Mouse (Mus musculus) midbrain, embryonic 16.5 days (tissue): ENCODE data around the gene Gng8. TPM values are rescaled to one million over a fixed set of nuclear protein-coding genes. Genes with fewer than 3 reads are reported as not detected.
A peak's percentile ranks its signal among the peaks of the same experiment; 100 is the strongest.

ENCODE experiments used
- ATAC-seq: fragments of 200-750 bp; cut with Nextera tagmentation; 2 replicates; pipeline ENCODE4 v1.8.0; 2017; ENCODE audit warnings: moderate TSS enrichment
- H3K27ac ChIP-seq: fragments of 300-500 bp; sonication (generic); 2 replicates; pipeline ENCODE4 v1.5.1; 2014; ENCODE audit warnings: mild to moderate bottlenecking, low read length, mixed read lengths
- H3K27me3 ChIP-seq: fragments of 300-500 bp; sonication (generic); 2 replicates; pipeline ENCODE4 v1.6.1; 2014; ENCODE audit warnings: low read depth, low read length, mixed read lengths; ENCODE audit not compliant: control insufficient read depth, insufficient read depth
- H3K36me3 ChIP-seq: fragments of 300-500 bp; sonication (generic); 2 replicates; pipeline ENCODE4 v1.6.1; 2014; ENCODE audit warnings: mild to moderate bottlenecking, low read length, moderate library complexity, mixed read lengths; ENCODE audit not compliant: control insufficient read depth, insufficient read depth
- H3K4me1 ChIP-seq: fragments of 300-500 bp; sonication (generic); 2 replicates; pipeline ENCODE4 v1.6.1; 2014; ENCODE audit warnings: mild to moderate bottlenecking, low read length, mixed read lengths; ENCODE audit not compliant: control insufficient read depth, insufficient read depth
- H3K4me2 ChIP-seq: fragments of 300-500 bp; sonication (generic); 2 replicates; pipeline ENCODE4 v1.6.1; 2014; ENCODE audit warnings: mild to moderate bottlenecking, low read length, mixed read lengths
- H3K4me3 ChIP-seq: fragments of 300-500 bp; sonication (generic); 2 replicates; pipeline ENCODE4 v1.5.1; 2014; ENCODE audit warnings: low read depth, mild to moderate bottlenecking, low read length, moderate library complexity, mixed read lengths
- H3K9ac ChIP-seq: fragments of 300-500 bp; sonication (generic); 2 replicates; pipeline ENCODE4 v1.6.1; 2014; ENCODE audit warnings: low read depth, low read length, mixed read lengths
- H3K9me3 ChIP-seq: fragments of 300-500 bp; sonication (generic); replicated peaks from 2 replicates; pipeline ENCODE4 v1.6.1; 2014; ENCODE audit warnings: mild to moderate bottlenecking, low read length, mixed read lengths; ENCODE audit not compliant: control insufficient read depth, poor library complexity, severe bottlenecking
- WGBS: fragments of 180-500 bp; shearing (Covaris S2); extraction: QIAGEN DNeasy Blood & Tissue Kit; methylation state at CpG from one replicate; pipeline ENCODE4 v1.1.7; 2014; 5-methylcytosine and 5-hydroxymethylcytosine counted together
- polyA plus RNA-seq: library from polyadenylated mRNA; unstranded; fragments of >200 nt; fragmentation: Nextera tagmentation; extraction: Ambion mirVana; gene quantifications from 2 replicates; pipeline ENCODE4 v1.2.1, GENCODE M21; 2015

Gene Gng8
- polyA plus RNA-seq, 1 experiment from 2014 or later = 14.0 TPM

DNA sequence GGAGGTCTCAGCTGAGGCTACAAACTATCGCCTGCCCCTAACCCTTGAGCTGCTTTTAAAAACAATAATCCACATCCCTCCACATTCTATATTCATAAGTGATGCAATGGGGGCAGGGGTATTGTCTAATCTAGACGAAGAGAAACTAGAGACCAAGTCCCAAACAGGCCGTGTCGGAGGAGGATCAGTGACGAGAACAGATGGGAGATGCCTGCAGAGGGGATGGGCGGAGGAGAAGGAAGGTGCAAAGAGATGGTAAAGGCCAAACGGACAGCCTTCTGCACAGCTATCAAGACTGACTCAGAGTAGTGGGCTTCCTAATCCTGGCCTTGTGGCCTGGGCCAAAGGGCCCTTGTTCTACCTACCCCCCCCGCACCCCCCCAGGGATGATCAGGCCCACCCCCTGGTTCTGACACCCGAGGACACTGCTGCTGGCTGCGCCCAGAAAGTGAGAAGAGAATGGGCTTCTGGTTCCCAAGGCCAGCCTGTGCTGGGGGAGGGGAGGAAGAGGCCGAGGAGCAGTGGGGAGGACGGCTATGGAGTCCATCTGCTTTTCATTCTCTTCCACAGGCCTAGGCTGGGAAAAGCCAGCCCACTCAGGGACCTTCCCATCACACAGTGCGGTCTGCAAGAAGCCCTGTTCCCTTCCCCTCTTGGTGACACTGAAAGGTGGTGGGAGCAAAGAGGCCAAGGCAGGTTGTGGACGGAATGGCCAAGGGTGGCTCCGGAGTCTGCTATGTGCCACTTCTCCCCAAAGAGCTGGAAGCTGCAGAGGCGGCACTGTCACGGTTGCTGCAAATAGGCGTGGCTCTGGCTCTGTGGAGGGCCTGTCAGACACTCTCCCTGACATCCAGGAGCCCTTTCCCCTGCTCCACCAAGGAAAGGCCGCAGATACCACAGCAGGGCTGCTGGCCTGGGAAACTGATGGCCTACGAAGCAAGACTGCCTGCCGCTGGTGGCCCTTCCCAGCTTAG, 29.5 kb downstream of the Gng8 start:
- H3K9ac ChIP-seq = peak overlapping the region; percentile 90
- H3K4me2 ChIP-seq = peak overlapping the region; percentile 79
- no peaks in the 10 kb centered on the region for H3K9me3 ChIP-seq
- 28% methylated on average over 20 of the region's 21 CpGs for WGBS
- peaks cover 30% of the 10 kb centered on the region; the same call in 1 of the 2 replicates for H3K36me3 ChIP-seq
- peaks cover 32% of the 10 kb centered on the region for H3K4me1 ChIP-seq
- peak overlapping the region; percentile 96 for H3K27ac ChIP-seq
- no peaks in the 10 kb centered on the region for H3K27me3 ChIP-seq
- no peak for ATAC-seq
- H3K4me3 ChIP-seq = peak overlapping the region; percentile 74

DNA sequence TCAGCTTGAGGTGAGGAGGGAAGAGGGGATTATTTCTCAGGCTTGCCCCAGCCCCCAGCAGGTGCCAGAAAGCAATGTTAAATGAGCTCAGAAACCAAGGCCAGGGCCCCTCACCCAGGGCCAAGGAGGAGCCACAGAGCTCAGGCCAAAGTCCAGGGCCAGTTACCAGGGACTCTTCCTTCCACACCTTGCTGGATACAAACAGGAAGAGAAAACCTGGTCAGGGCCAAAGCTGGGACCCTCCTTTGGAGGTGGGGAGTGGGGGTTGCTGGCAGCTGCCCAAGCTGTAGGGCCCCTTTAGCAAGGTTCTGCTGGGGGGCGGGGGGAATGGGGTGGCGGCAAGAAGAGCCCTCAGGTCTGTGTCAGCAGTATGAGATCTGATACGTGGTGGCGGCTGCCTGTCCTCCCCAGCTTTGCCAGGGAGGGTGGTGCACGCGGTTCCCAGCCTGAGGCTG, 30.3 kb downstream of the Gng8 start:
- Histone ChIP-seq H3K4me1 (peaks cover 32% of the 10 kb centered on the region), H3K4me2 (peak overlapping the region; percentile 79), H3K9ac (peak overlapping the region; percentile 90), H3K36me3 (peaks cover 23% of the 10 kb centered on the region; the same call in 1 of the 2 replicates), H3K27ac (peak overlapping the region; percentile 96), H3K9me3 (no peaks in the 10 kb centered on the region), H3K4me3 (peak overlapping the region; percentile 74), H3K27me3 (no peaks in the 10 kb centered on the region)
- no peak for ATAC-seq
- WGBS = 24% methylated on average over 6 of the region's 6 CpGs

DNA sequence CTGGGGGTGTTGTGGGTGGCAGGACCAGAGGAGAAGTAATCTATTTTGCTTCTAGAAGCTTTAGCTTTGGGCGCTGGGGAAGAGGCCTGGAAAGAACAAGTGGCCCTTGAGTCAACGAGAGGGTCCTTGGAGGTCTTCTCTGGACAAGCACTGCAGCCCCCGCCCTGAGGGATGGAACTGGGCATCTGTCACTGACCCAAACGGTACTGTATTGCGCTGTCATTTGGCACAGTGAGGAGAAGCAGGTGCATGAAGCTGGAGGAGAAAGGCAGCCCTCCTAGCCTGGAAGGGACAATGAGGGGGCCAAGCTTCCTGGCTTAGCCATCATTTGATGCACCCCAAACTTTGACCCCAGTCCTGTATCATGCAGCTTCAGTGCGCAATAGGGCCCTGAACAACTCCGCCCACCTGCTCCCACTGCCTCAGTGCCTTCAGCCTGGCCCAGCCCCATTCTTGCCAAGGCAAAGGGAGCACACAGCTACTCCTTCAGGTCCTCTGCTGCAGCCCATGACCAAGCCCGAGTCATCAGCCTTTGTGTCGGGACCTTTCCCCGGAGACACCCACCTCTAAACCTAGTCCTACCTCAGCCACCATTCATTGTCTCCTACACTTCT, 30.9 kb downstream of the Gng8 start:
- no peak for ATAC-seq
- WGBS = 33% methylated on average over 10 of the region's 10 CpGs
- Histone ChIP-seq H3K4me3 (peak overlapping the region; percentile 74), H3K27ac (peak overlapping the region; percentile 96), H3K4me2 (peak overlapping the region; percentile 79), H3K4me1 (peaks cover 32% of the 10 kb centered on the region), H3K9ac (peak overlapping the region; percentile 90), H3K27me3 (no peaks in the 10 kb centered on the region), H3K9me3 (no peaks in the 10 kb centered on the region), H3K36me3 (peaks cover 19% of the 10 kb centered on the region; the same call in 1 of the 2 replicates)

DNA sequence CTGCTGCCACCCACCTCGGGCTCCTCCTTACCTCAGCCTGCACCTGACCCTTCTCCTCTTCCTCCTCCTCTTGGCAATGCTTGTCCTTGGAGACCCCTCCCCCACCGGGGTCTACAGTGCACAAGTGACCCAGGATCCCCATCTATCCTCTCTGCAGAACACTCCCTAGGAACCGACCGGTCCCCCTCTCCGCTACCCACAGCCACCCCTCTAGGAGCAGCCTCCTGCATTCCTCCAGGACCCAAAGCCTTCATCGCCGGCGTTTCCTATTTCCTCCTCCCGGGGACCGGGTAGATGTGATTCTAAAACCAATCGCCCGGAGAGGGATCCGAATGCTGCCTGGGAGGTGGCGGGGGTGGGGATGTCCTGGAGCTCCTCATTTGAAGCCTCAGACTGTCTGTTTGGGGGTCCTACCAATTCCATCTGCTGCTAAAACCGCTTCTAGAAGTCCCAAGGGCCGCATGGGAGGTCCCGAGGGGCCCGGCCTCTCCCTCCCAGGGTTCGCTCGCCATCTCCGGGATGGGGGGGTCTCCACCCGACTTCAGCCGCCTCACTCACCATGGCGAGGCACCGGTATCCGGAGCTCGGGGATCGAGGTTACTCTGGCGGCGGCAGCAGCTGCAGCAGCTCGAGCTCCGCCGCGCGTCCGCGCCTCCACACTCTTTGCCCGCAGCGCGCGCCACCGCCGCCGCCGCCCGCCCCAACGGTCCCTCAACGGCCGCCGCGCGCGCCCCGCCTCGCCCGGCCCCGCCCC, 31.9 kb downstream of the Gng8 start:
- no peaks in the 10 kb centered on the region for H3K27me3 ChIP-seq
- peaks cover 10% of the 10 kb centered on the region; the same call in 1 of the 2 replicates for H3K36me3 ChIP-seq
- peaks cover 32% of the 10 kb centered on the region for H3K4me1 ChIP-seq
- ATAC-seq = peak; percentile 8
- H3K27ac ChIP-seq = peak overlapping the region; percentile 96
- WGBS = 0% methylated on average over 55 of the region's 57 CpGs
- peak overlapping the region; percentile 79 for H3K4me2 ChIP-seq
- peak overlapping the region; percentile 74 for H3K4me3 ChIP-seq
- no peaks in the 10 kb centered on the region for H3K9me3 ChIP-seq
- peak overlapping the region; percentile 90 for H3K9ac ChIP-seq

DNA sequence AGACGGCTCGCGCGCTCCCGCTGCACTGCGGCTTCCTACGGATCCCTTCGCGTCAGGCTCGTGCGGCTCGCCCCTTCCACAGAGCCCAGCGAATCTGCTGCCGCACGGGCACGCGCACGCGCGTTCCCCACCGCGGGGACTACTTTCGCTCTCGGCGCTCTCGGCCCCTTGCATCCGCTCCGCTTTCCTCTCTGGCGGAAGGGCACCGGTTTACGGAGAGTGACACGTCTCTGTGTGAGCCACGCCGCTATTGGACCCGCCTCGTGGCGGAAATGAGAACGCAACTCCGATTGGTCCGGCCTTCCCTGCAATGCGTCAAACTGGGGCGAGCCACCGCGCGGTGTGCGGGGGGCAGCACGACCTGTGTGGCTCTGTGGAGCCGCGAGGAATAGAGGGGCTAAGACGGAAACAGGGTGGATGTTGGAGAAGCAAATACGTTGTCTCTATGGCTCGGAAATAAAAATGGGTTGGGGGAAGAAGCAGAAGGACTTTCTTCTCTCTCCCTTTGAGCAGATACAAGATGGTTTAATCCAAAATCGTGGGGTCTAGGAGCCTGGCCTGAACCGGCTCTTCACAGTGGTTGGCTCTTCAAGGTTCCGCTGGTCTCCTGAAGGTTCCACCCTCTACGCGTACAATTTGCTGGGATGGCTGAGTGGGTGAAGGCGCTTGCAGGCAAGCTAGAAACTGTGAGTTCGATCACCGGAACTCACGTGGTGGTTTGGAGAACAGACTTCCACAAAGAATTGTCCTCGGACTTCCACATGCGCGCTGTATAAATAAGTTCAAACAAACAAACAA, 32.6 kb downstream of the Gng8 start, which contains the start of gene Calm3:
Calm3 (minus strand) TSS at position 78 of the 798 bp plus-strand sequence.
- Histone ChIP-seq H3K36me3 (peaks cover 3% of the 10 kb centered on the region; the same call in 1 of the 2 replicates), H3K9me3 (no peaks in the 10 kb centered on the region), H3K4me3 (peak within 1 kb of the TSS; percentile 74), H3K27me3 (no peaks in the 10 kb centered on the region), H3K27ac (peak within 1 kb of the TSS; percentile 96), H3K4me2 (peak within 1 kb of the TSS; percentile 79), H3K4me1 (peaks cover 30% of the 10 kb centered on the region), H3K9ac (peak within 1 kb of the TSS; percentile 90)
- peak; percentile 91 for ATAC-seq
- WGBS = 1% methylated on average over 61 of the region's 64 CpGs

DNA sequence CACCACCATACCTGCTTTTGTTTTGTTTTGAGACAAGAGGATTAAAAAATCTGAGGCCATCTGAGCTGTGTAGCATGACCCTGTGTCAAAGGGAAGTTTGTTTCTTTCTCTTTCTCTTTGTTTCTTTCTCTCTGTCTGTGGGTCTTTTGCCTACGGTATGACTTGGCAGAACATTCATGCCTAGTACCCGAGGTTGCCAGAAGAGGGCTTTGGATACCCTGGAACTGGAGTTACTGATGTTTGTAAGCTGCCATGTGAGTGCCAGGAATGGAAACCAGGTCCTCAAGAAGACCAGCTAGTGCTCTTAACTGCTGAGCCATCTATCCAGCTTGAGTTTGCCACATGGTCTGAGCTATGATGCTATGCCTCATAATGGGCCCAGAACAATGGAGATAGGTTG, 36.8 kb downstream of the Gng8 start:
- Histone ChIP-seq H3K4me1 (peaks cover 14% of the 10 kb centered on the region), H3K4me2 (no peak overlapping the region), H3K9ac (no peak overlapping the region), H3K27me3 (no peaks in the 10 kb centered on the region), H3K27ac (no peak overlapping the region), H3K9me3 (no peaks in the 10 kb centered on the region), H3K4me3 (no peak overlapping the region), H3K36me3 (no peaks in the 10 kb centered on the region)
- 34% methylated on average over 2 of the region's 2 CpGs for WGBS
- ATAC-seq = no peak

DNA sequence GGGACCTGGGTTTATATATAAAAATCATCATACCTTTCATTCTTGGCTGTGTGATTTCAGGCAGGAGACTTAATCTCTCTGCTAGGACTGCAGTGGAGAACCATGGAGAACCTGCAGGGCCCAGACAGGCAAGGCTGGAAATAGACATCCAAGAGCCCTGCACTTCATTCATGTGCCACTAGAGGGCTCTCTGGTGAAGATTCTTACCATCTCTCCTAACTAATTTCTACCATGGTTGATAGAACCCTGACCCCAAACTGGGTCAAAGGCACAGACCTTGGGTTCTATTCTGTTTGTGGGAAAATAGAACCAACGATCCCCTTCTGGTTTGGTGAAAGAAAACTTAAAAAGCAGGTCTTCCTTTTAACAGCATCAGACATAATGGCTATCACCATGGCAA, 39.3 kb downstream of the Gng8 start:
- Histone ChIP-seq H3K27me3 (no peaks in the 10 kb centered on the region), H3K4me2 (no peak overlapping the region), H3K4me1 (peaks cover 20% of the 10 kb centered on the region), H3K9ac (no peak overlapping the region), H3K36me3 (no peaks in the 10 kb centered on the region), H3K27ac (0 out of 2 replicates have a peak overlapping the region, but pooled peaks have one; percentile 24), H3K9me3 (no peaks in the 10 kb centered on the region), H3K4me3 (no peak overlapping the region)
- WGBS = 0% methylated on average over 1 of the region's 1 CpGs
- no peak for ATAC-seq
